Mouse (Mus musculus): ENCODE data around the gene Glrx2.

DNA sequence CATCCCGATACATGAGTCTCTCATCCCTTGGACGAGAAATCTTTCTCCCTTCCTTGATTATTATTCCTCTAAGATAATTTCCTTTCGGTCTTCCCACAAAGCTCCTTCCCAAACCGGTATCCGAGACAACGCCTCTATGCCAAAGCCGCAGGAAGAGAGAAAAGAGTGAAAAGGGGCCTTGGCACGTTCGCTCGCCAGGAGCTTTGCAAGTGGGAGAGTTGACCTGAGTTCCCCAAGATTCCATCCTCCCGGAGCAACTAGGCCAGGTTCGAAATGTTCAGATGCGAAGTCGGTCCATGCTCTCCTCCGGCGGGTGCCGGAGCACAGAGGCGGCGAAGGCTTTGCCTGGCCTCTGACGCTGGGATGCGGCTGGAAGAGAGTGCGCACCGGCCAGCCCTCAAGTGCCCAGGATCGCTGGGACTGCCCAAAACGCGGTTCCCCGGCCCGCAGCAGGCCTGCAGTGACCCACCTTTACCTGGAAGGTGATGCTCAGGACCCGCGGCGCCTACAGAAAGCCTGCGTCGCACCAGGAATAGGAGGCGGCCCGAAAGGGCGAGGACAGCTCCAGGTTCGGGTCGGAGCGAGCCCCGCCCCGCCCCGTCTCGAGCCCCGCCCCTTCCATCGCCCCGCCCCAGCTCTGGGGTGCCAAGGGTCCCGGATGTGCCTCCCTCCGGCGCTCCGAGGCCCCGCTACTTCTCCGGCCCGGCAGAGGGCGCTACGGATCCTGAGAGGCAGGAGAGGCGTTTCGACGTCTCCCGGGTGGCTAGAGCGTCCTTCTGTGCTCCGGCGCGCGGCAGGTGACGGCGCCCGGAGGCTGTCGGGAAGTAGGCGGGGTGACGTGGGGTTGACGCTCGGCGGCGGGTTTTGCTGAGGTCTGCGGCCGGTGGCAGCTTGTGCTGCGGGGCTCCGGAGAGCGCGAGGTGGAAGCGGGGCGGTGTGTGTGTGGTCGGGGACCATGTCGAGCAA is 60.6 kb downstream of the Glrx2 start, which contains the start of the genes Trove2 and Uchl5:
- TF ChIP-seq CTCF (IDR thresholded peaks at IDR 0.05; ENCODE audit: extremely low read depth, insufficient read depth, low read length) (peak; percentile 60), POLR2A (IDR thresholded peaks at IDR 0.05; ENCODE audit: extremely low read depth, insufficient read depth, low read length) (peak; percentile 68)

Measured in cortical plate, adult 2 months (tissue).